Mouse (Mus musculus) forebrain, embryonic 11.5 days (tissue): ENCODE measurements around the gene Clic5. TPM values are rescaled to one million over a fixed set of nuclear protein-coding genes. Genes with fewer than 3 reads are reported as not detected.

ENCODE experiments used
- ATAC-seq: fragments of 200-750 bp; cut with Nextera tagmentation; replicated peaks from 2 replicates; pipeline ENCODE4 v1.8.0; 2017; ENCODE audit warnings: moderate TSS enrichment; ENCODE audit not compliant: low FRiP score
- DNase-seq: peaks from one replicate; pipeline ENCODE4 v3.0.0-alpha.2; 2017; ENCODE audit warnings: low spot score
- H3K27ac ChIP-seq: fragments of 300-500 bp; sonication (generic); 2 replicates; pipeline ENCODE4 v1.5.1; 2014; ENCODE audit warnings: low read depth, low read length
- H3K27me3 ChIP-seq: fragments of 300-500 bp; sonication (generic); 2 replicates; pipeline ENCODE4 v1.6.1; 2014; ENCODE audit warnings: mild to moderate bottlenecking, low read length, mixed read lengths; ENCODE audit not compliant: control insufficient read depth, insufficient read depth
- H3K36me3 ChIP-seq: fragments of 300-500 bp; sonication (generic); 2 replicates; pipeline ENCODE4 v1.6.1; 2014; ENCODE audit warnings: mild to moderate bottlenecking, low read length, moderate library complexity, mixed read lengths; ENCODE audit not compliant: control insufficient read depth, insufficient read depth
- H3K4me1 ChIP-seq: fragments of 300-500 bp; sonication (generic); replicated peaks from 2 replicates; pipeline ENCODE4 v1.6.1; 2014; ENCODE audit warnings: low read length, mixed read lengths; ENCODE audit not compliant: control insufficient read depth, insufficient read depth
- H3K4me2 ChIP-seq: fragments of 300-500 bp; sonication (generic); 2 replicates; pipeline ENCODE4 v1.6.1; 2014; ENCODE audit warnings: low read depth, mild to moderate bottlenecking, low read length, moderate library complexity, mixed read lengths; ENCODE audit not compliant: severe bottlenecking
- H3K4me3 ChIP-seq: fragments of 300-500 bp; sonication (generic); 2 replicates; pipeline ENCODE4 v1.5.1; 2014; ENCODE audit warnings: low read depth, low read length
- H3K9ac ChIP-seq: fragments of 300-500 bp; sonication (generic); 2 replicates; pipeline ENCODE4 v1.6.1; 2014; ENCODE audit warnings: low read length
- H3K9me3 ChIP-seq: fragments of 300-500 bp; sonication (generic); 2 replicates; pipeline ENCODE4 v1.6.1; 2016; ENCODE audit warnings: low read length, mixed read lengths; ENCODE audit not compliant: control insufficient read depth
- WGBS: fragments of 180-500 bp; shearing (Covaris S2); extraction: QIAGEN DNeasy Blood & Tissue Kit; methylation state at CpG from one replicate; pipeline ENCODE4 v1.1.7; 2014; 5-methylcytosine and 5-hydroxymethylcytosine counted together
- polyA plus RNA-seq: library from polyadenylated mRNA; unstranded; fragments of >200 nt; fragmentation: Nextera tagmentation; extraction: Ambion mirVana; gene quantifications from 2 replicates; pipeline ENCODE4 v1.2.1, GENCODE M21; 2014

Gene Clic5
- 0.16 and 0.19 TPM in 2 replicates for polyA plus RNA-seq

DNA sequence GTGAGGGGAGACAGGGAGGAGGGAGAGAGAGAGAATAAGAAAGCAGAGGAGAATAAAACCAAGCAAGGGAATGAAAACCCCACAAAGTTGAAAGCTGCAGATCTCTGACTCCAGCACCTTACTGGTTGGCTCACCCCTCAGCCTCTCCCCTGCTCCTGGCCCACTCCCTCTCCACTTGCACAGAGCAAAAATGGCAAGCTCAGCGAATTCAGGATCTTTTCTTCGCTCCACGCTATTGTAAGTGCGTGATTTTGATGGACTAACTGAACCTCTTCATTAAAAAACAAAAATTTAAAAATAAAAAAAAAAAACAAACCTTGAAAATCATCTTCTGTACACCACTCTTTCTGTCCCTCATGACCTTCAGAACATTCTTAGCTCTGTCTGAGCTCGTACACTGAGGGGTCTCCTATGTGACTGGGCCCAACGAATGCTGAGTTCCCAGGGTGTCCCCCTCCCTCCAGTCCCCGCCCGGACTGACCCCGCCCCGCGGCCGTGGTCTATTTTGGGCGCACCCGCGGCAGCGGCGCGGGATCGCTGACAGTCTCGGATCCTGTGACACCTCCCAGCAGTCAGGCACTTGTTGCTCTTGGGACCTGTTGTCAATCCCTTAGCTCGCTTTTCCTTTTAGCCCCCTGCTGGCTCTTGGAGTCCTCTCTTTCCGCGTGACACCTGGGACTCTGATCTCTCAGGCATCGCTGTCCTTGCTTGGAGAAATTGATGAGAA, at the start of gene Clic5:
TSS of gene Clic5 (plus strand) at position 543 of the 727 bp plus-strand sequence.
- Histone ChIP-seq H3K9me3 (no peaks in the 10 kb centered on the region), H3K4me1 (peaks cover 3% of the 10 kb centered on the region; the same call in 1 of the 2 replicates), H3K27ac (no peak within 1 kb of the TSS), H3K27me3 (peaks cover 23% of the 10 kb centered on the region), H3K36me3 (no peaks in the 10 kb centered on the region), H3K4me3 (peak within 1 kb of the TSS; percentile 31), H3K4me2 (peak within 1 kb of the TSS; percentile 67), H3K9ac (peak within 1 kb of the TSS; percentile 39)
- DNase-seq (peak; percentile 65), ATAC-seq (no peak)
- 3% methylated on average over 24 of the region's 24 CpGs for WGBS

DNA sequence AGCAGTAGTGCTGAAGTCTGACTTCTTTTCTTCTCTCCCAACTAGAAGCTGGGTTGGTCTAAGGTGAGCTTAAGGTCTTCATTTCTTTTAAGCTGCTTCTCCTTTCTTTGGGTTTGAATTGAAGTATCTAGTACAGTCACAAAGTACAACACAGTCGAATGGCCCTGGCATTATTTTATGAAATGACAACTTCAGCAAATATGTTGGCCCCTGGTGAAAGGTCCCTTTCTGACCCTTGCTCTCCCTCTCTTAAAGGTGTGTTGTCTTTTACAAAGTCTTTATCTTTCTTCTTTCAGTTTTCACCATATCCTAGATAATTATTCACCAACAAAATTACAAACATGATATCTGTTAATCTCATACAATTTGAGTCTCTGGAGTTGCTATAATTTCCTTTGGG, 42.6 kb upstream of the Clic5 start:
- H3K4me1 ChIP-seq: no peaks in the 10 kb centered on the region
- H3K9me3 ChIP-seq: no peaks in the 10 kb centered on the region
- no peaks in the 10 kb centered on the region for H3K36me3 ChIP-seq
- no peak for DNase-seq
- no peak overlapping the region for H3K9ac ChIP-seq
- H3K4me2 ChIP-seq: no peak overlapping the region
- no peaks in the 10 kb centered on the region for H3K27me3 ChIP-seq
- ATAC-seq: no peak
- H3K4me3 ChIP-seq: no peak overlapping the region
- no peak overlapping the region for H3K27ac ChIP-seq
- 69% methylated on average over 1 of the region's 1 CpGs for WGBS

DNA sequence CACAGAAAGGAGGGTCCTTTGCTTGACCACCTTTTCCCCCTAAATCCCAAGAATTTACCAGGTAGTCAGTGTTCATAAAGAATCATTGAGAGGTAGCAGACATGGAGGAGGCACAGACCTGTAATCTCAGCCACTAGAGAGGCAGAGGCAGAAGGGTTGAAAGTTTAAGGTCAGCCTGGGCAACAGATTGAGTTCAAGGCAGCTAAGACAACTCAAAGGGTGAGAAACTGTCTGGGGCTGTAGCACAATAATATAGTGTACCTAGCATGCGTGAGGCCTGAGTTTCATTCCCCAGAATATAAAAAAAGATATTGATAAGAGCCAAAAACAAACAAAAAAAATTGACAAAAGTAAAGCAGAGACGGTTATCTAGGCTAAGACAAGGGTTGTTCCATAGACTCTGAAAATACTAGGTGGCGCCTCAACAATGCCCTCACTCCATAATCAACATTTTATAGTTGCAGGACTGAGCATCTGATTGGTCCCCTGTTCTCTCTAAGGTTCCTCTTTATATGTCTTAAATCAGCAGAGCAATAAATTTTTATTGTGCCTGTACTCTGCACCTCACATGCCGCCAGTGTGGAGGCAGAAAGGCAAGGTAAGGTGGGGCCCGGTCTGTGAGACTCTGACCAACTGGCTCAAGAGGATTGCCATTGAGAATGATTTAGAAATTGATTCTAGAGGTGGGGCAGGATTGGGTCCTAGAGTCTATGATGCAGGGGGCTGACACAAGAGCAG, 40.1 kb upstream of the Clic5 start:
- Histone ChIP-seq H3K27ac (no peak overlapping the region), H3K9me3 (no peaks in the 10 kb centered on the region), H3K9ac (no peak overlapping the region), H3K4me1 (no peaks in the 10 kb centered on the region), H3K36me3 (no peaks in the 10 kb centered on the region), H3K4me2 (no peak overlapping the region), H3K27me3 (no peaks in the 10 kb centered on the region), H3K4me3 (no peak overlapping the region)
- no peak for DNase-seq
- 89% methylated on average over 5 of the region's 5 CpGs for WGBS
- no peak for ATAC-seq

DNA sequence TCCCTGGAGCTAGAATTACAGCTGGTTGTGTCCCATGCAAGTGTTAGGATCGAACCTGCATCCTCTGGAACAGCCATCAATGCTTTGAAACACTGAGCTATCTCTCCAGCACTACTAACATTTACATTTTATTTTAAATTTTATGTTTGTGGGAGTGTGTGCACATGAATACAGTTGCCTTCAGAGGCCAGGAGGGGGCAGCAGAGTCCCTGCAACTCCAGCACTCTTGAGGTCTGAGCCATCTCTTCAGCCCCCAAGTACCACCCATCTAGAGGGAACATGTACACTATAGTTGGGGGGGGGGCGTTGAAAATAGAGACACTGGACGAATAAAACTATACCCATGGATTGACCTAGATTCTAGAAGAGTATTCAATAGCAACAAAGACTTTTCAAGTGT, 37.3 kb upstream of the Clic5 start:
- 64% methylated on average over 3 of the region's 3 CpGs for WGBS
- no peak overlapping the region for H3K27ac ChIP-seq
- H3K4me3 ChIP-seq: no peak overlapping the region
- no peak overlapping the region for H3K9ac ChIP-seq
- no peaks in the 10 kb centered on the region for H3K36me3 ChIP-seq
- no peak overlapping the region for H3K4me2 ChIP-seq
- H3K27me3 ChIP-seq: no peaks in the 10 kb centered on the region
- no peaks in the 10 kb centered on the region for H3K4me1 ChIP-seq
- ATAC-seq (no peak), DNase-seq (peak; percentile 63)
- H3K9me3 ChIP-seq: no peaks in the 10 kb centered on the region

DNA sequence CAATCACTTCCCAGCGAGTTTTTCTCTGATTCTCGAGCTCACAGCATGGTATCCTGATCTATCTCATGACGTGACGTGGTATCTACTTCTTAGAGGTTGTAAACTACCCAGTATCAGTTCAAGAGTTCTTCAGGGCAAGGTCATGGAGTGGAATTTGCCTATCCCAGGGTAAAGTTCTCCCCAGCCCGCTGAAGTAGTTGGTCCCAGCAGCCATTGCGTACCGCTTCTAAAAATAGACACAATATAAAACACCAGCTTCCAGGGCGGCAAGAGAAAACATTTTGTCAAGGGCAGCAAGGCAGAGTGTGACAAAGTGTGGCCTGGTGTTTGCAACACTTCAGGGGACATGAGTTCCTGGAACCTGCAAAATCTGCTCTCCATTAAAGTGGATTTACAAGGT, 36.5 kb upstream of the Clic5 start:
- Histone ChIP-seq H3K4me2 (no peak overlapping the region), H3K9ac (no peak overlapping the region), H3K4me3 (no peak overlapping the region), H3K27ac (no peak overlapping the region), H3K36me3 (no peaks in the 10 kb centered on the region), H3K27me3 (no peaks in the 10 kb centered on the region), H3K9me3 (no peaks in the 10 kb centered on the region), H3K4me1 (no peaks in the 10 kb centered on the region)
- 88% methylated on average over 8 of the region's 8 CpGs for WGBS
- ATAC-seq: no peak
- DNase-seq: no peak

DNA sequence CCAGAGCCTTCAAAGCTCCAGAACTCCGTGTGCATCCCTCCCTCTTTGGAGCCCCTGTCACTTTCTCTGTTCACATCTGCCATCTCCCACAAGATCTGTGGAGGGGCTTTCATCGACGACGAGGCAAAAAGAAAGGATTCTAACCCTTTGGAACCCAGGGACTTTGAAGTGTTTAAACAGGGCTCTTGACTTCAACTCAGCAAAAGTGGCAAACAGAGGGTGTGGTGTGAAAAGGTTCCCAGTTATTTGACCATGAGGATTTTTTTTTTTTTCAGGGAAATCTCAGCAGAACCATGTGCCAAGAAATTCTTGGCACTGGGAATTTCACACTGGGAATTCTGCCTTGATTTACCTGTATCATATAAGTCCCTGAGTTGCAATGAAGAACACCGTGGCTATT, 34.5 kb upstream of the Clic5 start:
- 56% methylated on average over 5 of the region's 5 CpGs for WGBS
- no peaks in the 10 kb centered on the region for H3K27me3 ChIP-seq
- ATAC-seq (no peak), DNase-seq (no peak)
- H3K36me3 ChIP-seq: no peaks in the 10 kb centered on the region
- H3K4me2 ChIP-seq: no peak overlapping the region
- no peak overlapping the region for H3K9ac ChIP-seq
- no peaks in the 10 kb centered on the region for H3K4me1 ChIP-seq
- H3K4me3 ChIP-seq: no peak overlapping the region
- no peaks in the 10 kb centered on the region for H3K9me3 ChIP-seq
- no peak overlapping the region for H3K27ac ChIP-seq

DNA sequence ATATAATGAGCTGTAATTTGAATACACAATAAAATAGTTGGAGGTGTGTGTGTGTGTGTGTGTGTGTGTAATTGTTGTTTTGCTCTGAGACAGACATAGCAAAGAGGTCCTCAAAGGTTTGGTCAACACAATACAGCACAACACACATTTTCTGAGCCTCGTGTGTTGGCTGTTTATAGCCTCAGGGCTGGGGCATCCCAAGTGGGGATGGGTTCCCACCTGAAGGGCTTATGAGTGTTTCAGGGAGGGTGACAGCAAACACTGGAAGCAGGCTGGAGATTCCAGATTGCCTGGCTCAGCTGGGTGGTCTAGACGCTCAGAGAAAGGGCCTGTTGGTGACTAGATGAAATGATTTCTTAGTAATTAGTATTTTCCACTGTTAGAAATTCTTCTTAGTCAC, 33.2 kb upstream of the Clic5 start:
- no peak overlapping the region for H3K9ac ChIP-seq
- DNase-seq (no peak), ATAC-seq (no peak)
- H3K4me3 ChIP-seq: no peak overlapping the region
- H3K36me3 ChIP-seq: no peaks in the 10 kb centered on the region
- no peaks in the 10 kb centered on the region for H3K27me3 ChIP-seq
- no peak overlapping the region for H3K4me2 ChIP-seq
- no peak overlapping the region for H3K27ac ChIP-seq
- WGBS: 90% methylated on average over 2 of the region's 2 CpGs
- H3K4me1 ChIP-seq: no peaks in the 10 kb centered on the region
- H3K9me3 ChIP-seq: no peaks in the 10 kb centered on the region

DNA sequence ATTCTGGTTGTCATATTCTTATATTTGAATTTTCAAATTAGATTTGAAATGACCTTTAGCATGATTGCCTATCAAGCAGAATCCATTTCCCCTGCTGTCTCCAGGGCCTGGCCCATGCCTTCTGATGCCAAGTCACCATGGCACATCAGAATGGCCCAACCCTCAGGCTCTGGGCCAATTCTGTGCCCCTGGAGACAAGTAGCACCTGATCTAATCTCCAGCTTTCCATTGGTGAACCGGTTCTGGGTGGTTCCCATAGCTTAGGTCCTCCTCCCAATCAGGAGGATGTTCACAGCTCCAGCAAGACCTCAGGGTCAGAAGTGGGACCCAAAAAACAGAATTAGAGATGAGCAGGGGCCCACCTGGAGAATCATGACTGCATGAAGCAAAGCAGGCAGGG, 30.2 kb upstream of the Clic5 start:
- WGBS: 36% methylated on average over 1 of the region's 1 CpGs
- no peak overlapping the region for H3K9ac ChIP-seq
- H3K27ac ChIP-seq: no peak overlapping the region
- H3K27me3 ChIP-seq: no peaks in the 10 kb centered on the region
- DNase-seq (no peak), ATAC-seq (no peak)
- H3K36me3 ChIP-seq: no peaks in the 10 kb centered on the region
- H3K4me1 ChIP-seq: no peaks in the 10 kb centered on the region
- H3K4me3 ChIP-seq: no peak overlapping the region
- H3K4me2 ChIP-seq: no peak overlapping the region
- no peaks in the 10 kb centered on the region for H3K9me3 ChIP-seq

DNA sequence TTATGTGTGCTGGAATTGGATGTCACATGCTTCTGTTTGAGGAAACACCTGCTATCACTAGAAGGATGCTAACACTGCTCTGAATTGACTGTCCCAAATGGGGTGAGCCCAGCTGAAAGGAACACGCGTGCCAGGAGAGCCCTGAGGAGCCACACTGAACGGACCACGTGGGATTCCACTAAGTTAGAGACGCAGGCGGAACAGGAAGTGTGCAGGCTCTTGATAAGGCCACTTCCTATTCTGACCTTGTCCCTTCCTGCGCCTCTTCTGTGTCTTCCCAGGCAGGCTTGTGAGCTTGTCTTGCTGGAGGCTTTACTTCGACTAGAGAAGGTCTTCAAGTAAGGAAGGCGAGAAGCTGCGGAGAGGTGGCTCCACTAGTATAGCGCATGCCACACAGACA, 27.9 kb upstream of the Clic5 start:
- WGBS: 91% methylated on average over 11 of the region's 11 CpGs
- DNase-seq: no peak
- no peak overlapping the region for H3K9ac ChIP-seq
- H3K4me2 ChIP-seq: no peak overlapping the region
- ATAC-seq: no peak
- no peaks in the 10 kb centered on the region for H3K9me3 ChIP-seq
- no peak overlapping the region for H3K4me3 ChIP-seq
- no peaks in the 10 kb centered on the region for H3K36me3 ChIP-seq
- H3K27me3 ChIP-seq: no peaks in the 10 kb centered on the region
- H3K4me1 ChIP-seq: no peaks in the 10 kb centered on the region
- H3K27ac ChIP-seq: no peak overlapping the region
